Mouse (Mus musculus) bone marrow macrophage, adult 2 months (primary cell): Measurements from ENCODE around the gene M6pr. TPM values are rescaled to one million over a fixed set of nuclear protein-coding genes. Genes with fewer than 3 reads are reported as not detected.

Experiments used
- H3K27ac ChIP-seq: 2 replicates; pipeline ENCODE4 v1.5.1; 2012; ENCODE audit warnings: low read depth, low read length; ENCODE audit not compliant: insufficient read depth
- H3K4me1 ChIP-seq: 2 replicates; pipeline ENCODE4 v1.6.1; 2012; ENCODE audit warnings: low read length; ENCODE audit not compliant: control insufficient read depth, insufficient read depth
- H3K4me3 ChIP-seq: 2 replicates; pipeline ENCODE4 v1.5.1; 2012; ENCODE audit warnings: mild to moderate bottlenecking, low read length, moderate library complexity; ENCODE audit not compliant: insufficient read depth
- CTCF ChIP-seq: IDR thresholded peaks from 2 replicates; pipeline ENCODE4 v1.5.1; 2012; ENCODE audit warnings: low read depth, mild to moderate bottlenecking, low read length, moderate library complexity
- POLR2A ChIP-seq: IDR thresholded peaks from 2 replicates; pipeline ENCODE4 v1.6.1; 2012; ENCODE audit warnings: mild to moderate bottlenecking, low read depth, low read length, borderline replicate concordance
- polyA plus RNA-seq: library from polyadenylated mRNA; stranded (reverse); fragments of >200 nt; gene quantifications from 2 replicates; pipeline ENCODE4 v1.2.4, GENCODE M21; 2012; ENCODE audit not compliant: missing spikeins, insufficient read depth, insufficient read length

Gene M6pr
- polyA plus RNA-seq, 1 experiment: 236 TPM

- Histone ChIP-seq H3K4me1 (peaks cover 23% of the 10 kb centered on the region), H3K27ac (no peak overlapping the region), H3K4me3 (peak overlapping the region; percentile 53)
- no peak for TF ChIP-seq CTCF
- no peak for TF ChIP-seq POLR2A
These were observed 11.0 kb upstream of the M6pr start for GRCm38 (mm10) chr6:122297279-122298222.

GRCm38 (mm10) chr6:122298223-122298609 lies 10.3 kb upstream of the M6pr start:
- TF ChIP-seq POLR2A: no peak
- TF ChIP-seq CTCF: no peak
- H3K4me3 ChIP-seq: no peak overlapping the region
- H3K4me1 ChIP-seq: peaks cover 16% of the 10 kb centered on the region
- no peak overlapping the region for H3K27ac ChIP-seq

- no peak overlapping the region for H3K27ac ChIP-seq
- H3K4me1 ChIP-seq: peaks cover 7% of the 10 kb centered on the region
- TF ChIP-seq CTCF (no peak), POLR2A (no peak)
- H3K4me3 ChIP-seq: no peak overlapping the region
These were observed 8.8 kb upstream of the M6pr start for GRCm38 (mm10) chr6:122299621-122300133.

- Histone ChIP-seq H3K27ac (no peak overlapping the region), H3K4me1 (peaks cover 3% of the 10 kb centered on the region), H3K4me3 (no peak overlapping the region)
- TF ChIP-seq POLR2A (no peak), CTCF (no peak)
These were observed 6.4 kb upstream of the M6pr start for GRCm38 (mm10) chr6:122302121-122302520.

- no peak overlapping the region for H3K27ac ChIP-seq
- no peak overlapping the region for H3K4me3 ChIP-seq
- peaks cover 2% of the 10 kb centered on the region for H3K4me1 ChIP-seq
- TF ChIP-seq CTCF (no peak), POLR2A (no peak)
These were observed 5.9 kb upstream of the M6pr start for GRCm38 (mm10) chr6:122302661-122303060.

GRCm38 (mm10) chr6:122303526-122303925 lies 5.0 kb upstream of the M6pr start:
- Histone ChIP-seq H3K4me1 (peaks cover 2% of the 10 kb centered on the region; the same call in 1 of the 2 replicates), H3K4me3 (no peak overlapping the region), H3K27ac (no peak overlapping the region)
- TF ChIP-seq POLR2A (no peak), CTCF (no peak)

- TF ChIP-seq POLR2A (no peak), CTCF (peak; percentile 70)
- H3K4me3 ChIP-seq: no peak overlapping the region
- no peak overlapping the region for H3K27ac ChIP-seq
- H3K4me1 ChIP-seq: peaks cover 2% of the 10 kb centered on the region; the same call in 1 of the 2 replicates
These were observed 4.2 kb upstream of the M6pr start for GRCm38 (mm10) chr6:122304355-122304754.

- H3K4me1 ChIP-seq: no peaks in the 10 kb centered on the region
- H3K27ac ChIP-seq: no peak overlapping the region
- no peak overlapping the region for H3K4me3 ChIP-seq
- no peak for TF ChIP-seq POLR2A
- TF ChIP-seq CTCF: no peak
These were observed 3.5 kb upstream of the M6pr start for GRCm38 (mm10) chr6:122304790-122305555.

GRCm38 (mm10) chr6:122306707-122307106 lies 1.8 kb upstream of the M6pr start:
- Histone ChIP-seq H3K4me3 (no peak overlapping the region), H3K27ac (no peak overlapping the region), H3K4me1 (peaks cover 9% of the 10 kb centered on the region)
- TF ChIP-seq POLR2A: no peak
- TF ChIP-seq CTCF: no peak
